Mouse (Mus musculus) hindlimb bud, embryonic 11.5 days (tissue): ENCODE results near the gene Csnk1g2.

Source experiments
- DNase-seq: peaks from one replicate; pipeline ENCODE4 v3.0.0-alpha.2; 2012; ENCODE audit warnings: low read depth, low spot score; ENCODE audit errors: extremely low spot score

Gene Csnk1g2

DNA sequence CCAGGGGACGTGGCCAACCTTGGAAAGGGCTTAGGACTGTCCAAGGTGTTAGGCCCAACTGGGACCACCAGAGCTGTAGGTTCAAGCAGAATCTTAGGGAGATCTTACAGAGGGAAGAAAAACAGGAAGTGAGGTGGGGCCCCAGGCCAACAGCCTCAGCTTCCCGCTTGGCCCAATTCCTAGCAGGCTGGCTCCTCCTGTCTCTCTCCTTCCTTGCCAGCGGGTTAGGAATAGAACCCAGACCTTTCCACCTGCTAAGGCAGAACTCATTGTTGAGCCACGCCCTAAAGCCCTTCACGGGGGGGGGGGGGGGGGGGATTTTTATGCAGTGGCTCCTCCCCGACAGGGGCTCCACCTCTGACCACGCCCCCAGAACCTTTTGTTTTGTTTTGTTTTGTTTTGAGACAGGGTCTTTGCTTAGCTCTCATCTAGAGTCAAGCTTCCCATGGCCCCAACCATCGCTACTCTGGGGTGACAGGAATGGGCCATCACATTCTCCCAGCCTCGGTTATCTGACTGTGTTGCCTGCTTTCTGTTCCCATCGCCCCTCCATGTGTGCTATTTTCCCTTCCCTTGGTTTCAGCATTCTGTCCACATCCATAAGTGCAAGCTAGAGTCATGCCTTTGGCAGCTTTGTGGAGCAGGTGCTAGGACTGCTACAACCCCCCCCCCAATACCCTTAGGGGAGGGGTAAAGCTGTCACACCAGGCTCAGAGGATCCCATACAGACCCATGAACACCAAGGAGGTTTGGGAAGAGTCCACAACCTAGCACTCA is 56.2 kb downstream of the Csnk1g2 start:
- DNase-seq: no peak

DNA sequence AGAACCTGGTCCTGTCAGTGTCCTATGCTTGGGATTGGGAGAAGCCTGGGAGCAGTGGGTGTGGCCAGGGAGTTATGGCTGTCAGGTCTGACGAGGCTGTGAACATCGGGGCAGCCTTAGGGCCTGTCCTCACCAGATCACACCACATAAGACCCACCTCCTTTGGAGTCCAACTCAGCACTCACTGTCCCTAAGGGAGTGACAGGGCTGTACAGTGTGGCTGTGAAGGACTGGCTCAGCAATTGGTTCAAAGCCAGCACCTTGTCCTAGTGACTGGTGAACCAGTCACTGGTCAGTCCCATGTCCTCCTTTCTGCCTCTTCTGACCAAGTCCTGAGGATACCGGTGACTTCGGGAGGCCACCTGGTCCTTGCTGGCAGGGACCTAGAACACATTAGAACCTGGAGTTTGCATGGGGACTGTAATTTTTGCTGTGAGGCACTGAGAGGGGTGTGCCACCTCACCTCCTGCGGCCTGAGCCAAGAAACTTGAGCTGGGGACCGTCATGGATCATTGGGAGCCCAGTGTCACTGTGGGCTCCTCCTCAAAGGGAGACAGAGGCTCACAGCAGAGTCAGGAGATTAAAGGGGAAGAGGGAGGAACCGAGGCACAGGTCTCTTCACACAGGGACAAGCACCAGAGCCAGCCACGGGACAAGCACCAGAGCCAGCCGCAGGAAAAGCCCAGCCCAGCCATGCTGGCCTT is 57.1 kb downstream of the Csnk1g2 start:
- no peak for DNase-seq

DNA sequence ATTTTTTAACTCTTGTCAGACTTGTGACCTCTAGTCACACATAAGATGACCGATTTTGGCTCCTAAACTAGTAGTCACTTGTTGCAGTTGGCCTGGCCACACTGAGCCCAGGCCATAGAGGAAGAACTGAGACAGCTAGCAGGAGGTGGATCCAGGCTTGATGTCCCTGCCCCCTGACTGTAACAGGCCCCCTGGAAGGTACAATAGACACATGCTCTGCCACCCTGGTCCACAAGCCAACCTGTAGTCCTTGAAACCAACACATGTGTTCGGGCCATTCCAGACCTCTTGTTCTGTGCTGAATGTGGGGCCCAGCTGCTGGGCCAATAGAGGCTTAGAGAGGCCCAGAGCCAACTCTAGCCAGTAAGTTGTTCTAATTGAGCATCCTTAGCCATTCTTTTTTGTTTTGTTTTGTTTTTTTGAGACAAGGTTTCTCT is 57.6 kb downstream of the Csnk1g2 start:
- no peak for DNase-seq

DNA sequence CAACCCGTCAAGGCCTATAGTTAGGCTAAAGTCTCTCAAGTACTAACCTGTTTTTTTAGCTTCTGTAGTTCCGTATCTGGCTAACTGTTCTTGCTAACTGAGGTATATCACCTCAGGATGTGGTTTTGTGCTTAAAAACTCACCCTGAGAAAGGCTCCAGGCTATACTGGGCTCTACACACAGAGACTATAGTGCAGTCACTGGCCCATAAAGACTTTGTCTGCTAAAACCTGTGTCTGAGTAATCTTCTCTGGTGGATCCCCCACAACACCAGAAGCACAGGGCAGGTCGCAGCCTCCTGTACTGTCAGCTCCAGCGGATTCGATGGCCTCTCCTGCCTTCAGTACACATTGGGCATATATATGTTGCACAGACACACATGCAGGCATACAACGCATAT is 59.4 kb downstream of the Csnk1g2 start:
- no peak for DNase-seq

DNA sequence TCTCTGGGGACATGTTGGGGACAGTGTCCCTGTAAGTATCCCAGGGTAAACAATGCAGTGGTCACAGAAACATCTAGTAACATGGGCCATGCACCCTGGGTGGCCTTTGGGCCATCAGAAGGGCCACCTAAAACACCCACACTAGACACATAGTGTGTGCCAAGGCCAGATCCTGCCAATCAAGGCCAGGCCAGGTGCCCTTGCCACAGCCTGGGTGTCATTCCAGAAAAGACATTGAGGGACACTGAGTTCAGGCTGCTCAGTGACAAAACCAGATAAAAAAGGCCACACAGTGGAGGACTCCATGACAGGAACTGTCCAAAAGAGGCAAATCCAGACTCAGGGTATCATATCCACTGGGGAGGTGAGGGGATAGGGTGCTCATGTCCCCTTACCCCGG is 61.0 kb downstream of the Csnk1g2 start:
- DNase-seq: no peak

DNA sequence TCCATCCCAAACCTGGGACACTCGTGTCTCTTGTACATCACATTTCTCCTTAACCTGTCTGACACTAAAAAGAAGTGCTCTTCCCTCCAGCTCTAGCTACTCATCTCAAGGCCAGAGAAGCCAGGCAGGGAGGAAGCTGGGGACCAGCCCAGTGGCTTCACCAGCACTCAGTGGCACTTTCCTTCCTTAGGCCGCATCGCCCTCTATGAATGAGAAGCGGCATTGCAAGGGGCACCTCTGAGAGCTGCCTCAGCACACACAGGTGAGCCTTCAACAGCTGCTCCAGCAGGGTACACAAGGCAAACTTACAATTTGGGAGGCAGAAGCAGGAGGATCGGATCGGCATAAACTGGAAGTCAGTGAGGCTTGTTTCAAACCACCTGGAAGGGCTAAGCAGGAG is 61.6 kb downstream of the Csnk1g2 start:
- no peak for DNase-seq

DNA sequence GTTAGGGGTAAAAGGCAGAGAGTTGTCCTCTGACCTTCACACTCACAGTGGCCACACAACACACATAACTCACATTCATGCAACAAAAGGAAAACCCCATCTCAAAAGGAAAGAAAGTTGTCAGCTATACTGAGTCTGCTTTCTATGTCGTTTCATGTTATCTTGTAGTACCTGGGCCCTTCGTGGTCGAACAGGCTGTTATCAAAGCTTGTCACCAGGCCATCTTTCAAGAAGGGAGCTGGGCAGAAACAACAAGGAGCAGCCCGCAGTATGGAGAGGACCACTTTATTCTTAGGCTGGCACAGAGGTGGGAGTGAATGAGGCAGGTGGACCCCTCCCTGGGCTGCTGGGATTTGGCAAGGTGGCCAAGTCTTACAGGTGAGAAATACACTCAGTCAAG is 62.3 kb downstream of the Csnk1g2 start:
- no peak for DNase-seq

DNA sequence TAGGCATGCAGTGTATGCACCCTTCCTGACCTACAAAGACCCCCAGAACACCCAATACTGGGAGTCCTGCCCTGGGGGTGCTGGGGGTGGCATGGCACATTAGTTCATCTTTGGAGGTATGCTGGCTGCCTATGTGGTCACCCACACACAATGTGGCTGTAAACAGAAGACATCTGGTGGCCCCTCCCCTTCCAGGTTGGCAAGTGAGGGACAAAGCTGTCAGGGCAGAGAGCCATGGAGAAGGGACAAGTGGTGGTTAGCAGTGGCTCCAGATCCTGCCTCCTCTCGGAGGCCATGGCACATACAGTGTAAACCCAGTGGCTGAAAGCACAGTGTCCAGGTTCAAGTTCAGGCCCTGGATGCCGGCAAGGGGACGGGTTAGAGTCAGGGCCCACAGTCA is 64.0 kb downstream of the Csnk1g2 start:
- DNase-seq: no peak

DNA sequence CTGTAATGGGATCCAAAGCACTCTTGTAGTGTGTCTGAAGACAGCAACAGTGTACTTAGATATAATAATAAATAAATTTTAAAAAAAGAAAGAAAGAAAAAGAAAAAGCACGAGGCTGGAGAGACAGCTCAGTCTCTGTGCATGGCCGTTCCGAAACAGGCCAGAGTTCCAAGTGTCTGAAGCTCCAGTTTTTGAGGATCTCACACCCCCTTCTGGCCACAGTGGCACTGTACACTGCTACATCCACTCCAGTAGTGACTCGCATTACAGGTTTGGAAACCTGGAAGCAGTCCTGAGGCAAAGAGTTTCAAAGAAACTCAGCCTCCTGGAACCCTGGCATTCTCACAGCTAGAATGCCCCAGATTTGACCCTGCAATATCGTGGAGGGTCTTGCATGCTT is 65.2 kb downstream of the Csnk1g2 start:
- no peak for DNase-seq
